ENCODE assay signal across 9 mouse cellular contexts in genomic region chr13:42403231-42404020, GRCm38 (mm10).
DNase-seq lines count a peak whose midpoint lies in the region; ATAC-seq lines count a peak whose summit lies in the region.
"Had no signal": no experiment of that assay in that cellular context is flagged by ENCODE, and none has a peak within 500 bp of the region (broad histone marks: within the 10 kb centered on the region; RNA-seq: fewer than 3 reads in every experiment).

No protein-coding gene starts in this region.

- 84% methylated on average over 3 of the region's 3 CpGs for WGBS in neural tube, embryonic 15.5 days
- WGBS in midbrain, embryonic 14.5 days: 94% methylated on average over 3 of the region's 3 CpGs

- H3K9me3 ChIP-seq in neural tube, embryonic 15.5 days (replicated peaks): no peaks in the 10 kb centered on the region
- no peaks in the 10 kb centered on the region for H3K9me3 ChIP-seq in midbrain, embryonic 14.5 days (ENCODE audit: control insufficient read depth, low read length)
- H3K9me3 ChIP-seq: heart, embryonic 15.5 days had no signal

- no peaks in the 10 kb centered on the region for H3K27me3 ChIP-seq in neural tube, embryonic 15.5 days (replicated peaks)
- no peaks in the 10 kb centered on the region for H3K27me3 ChIP-seq in midbrain, embryonic 14.5 days (ENCODE audit: control insufficient read depth, insufficient read depth, low read length)
- H3K27me3 ChIP-seq: heart, embryonic 15.5 days had no signal

- no peak overlapping the region for H3K4me3 ChIP-seq in neural tube, embryonic 15.5 days (replicated peaks)
- H3K4me3 ChIP-seq in midbrain, embryonic 14.5 days (replicated peaks; ENCODE audit: low read depth, low read length): no peak overlapping the region
- H3K4me3 ChIP-seq: heart, embryonic 15.5 days had no signal

- H3K9ac ChIP-seq in neural tube, embryonic 15.5 days (replicated peaks): no peak overlapping the region
- no peak overlapping the region for H3K9ac ChIP-seq in midbrain, embryonic 14.5 days (replicated peaks; ENCODE audit: low read length)
- H3K9ac ChIP-seq: heart, embryonic 15.5 days had no signal

- H3K36me3 ChIP-seq in neural tube, embryonic 15.5 days: no peaks in the 10 kb centered on the region
- H3K36me3 ChIP-seq in midbrain, embryonic 14.5 days (ENCODE audit: control insufficient read depth, insufficient read depth, low read length): no peaks in the 10 kb centered on the region
- H3K36me3 ChIP-seq: heart, embryonic 15.5 days had no signal

- H3K27ac ChIP-seq in neural tube, embryonic 15.5 days (replicated peaks): no peak overlapping the region
- no peak overlapping the region for H3K27ac ChIP-seq in midbrain, embryonic 14.5 days (replicated peaks; ENCODE audit: low read depth, low read length)
- H3K27ac ChIP-seq: heart, embryonic 15.5 days had no signal

- ATAC-seq in frontal cortex, adult (ENCODE audit: low TSS enrichment): peak; percentile 96
- ATAC-seq in neural tube, embryonic 15.5 days (ENCODE audit: low FRiP score): no peak
- ATAC-seq in midbrain, embryonic 14.5 days (ENCODE audit: low FRiP score, low TSS enrichment): no peak

- DNase-seq in 3T3-L1 (ENCODE audit: low read depth, low spot score): peak; percentile 82
- peak; percentile 93 for DNase-seq in adipocyte (ENCODE audit: low spot score)
- DNase-seq in layer of hippocampus, postnatal 10 days (ENCODE audit: low spot score in 2 of 2): peak; percentile 25 to 40
- DNase-seq in retina, embryonic 14.5 days (ENCODE audit: low spot score): no peak
- no peak for DNase-seq in midbrain, embryonic 14.5 days
- DNase-seq in kidney, postnatal 4 days: no peak

- H3K4me2 ChIP-seq in neural tube, embryonic 15.5 days: no peak overlapping the region
- H3K4me2 ChIP-seq in midbrain, embryonic 14.5 days (ENCODE audit: low read length): no peak overlapping the region
- H3K4me2 ChIP-seq: heart, embryonic 15.5 days had no signal

- H3K4me1 ChIP-seq in neural tube, embryonic 15.5 days: no peaks in the 10 kb centered on the region
- peaks cover 16% of the 10 kb centered on the region for H3K4me1 ChIP-seq in midbrain, embryonic 14.5 days (ENCODE audit: control insufficient read depth, insufficient read depth, low read length)
- H3K4me1 ChIP-seq: heart, embryonic 15.5 days had no signal

Comparison
In these comparisons a context has a peak if more than half of its experiments do, and no peak if none do; other contexts are left out.
1. DNase-seq: peak in 3T3-L1 (single experiment), adipocyte (single experiment) and layer of hippocampus, postnatal 10 days (2 of 2); none in retina, embryonic 14.5 days (single experiment), midbrain, embryonic 14.5 days (single experiment) and kidney, postnatal 4 days (0 of 2).